Mouse (Mus musculus): ENCODE data around the gene Hoxa5. TPM values are rescaled to one million over a fixed set of nuclear protein-coding genes. Genes with fewer than 3 reads are reported as not detected.

The Hoxa5 gene
- polyA plus RNA-seq, 1 experiment from 2014 or later: not detected

DNA sequence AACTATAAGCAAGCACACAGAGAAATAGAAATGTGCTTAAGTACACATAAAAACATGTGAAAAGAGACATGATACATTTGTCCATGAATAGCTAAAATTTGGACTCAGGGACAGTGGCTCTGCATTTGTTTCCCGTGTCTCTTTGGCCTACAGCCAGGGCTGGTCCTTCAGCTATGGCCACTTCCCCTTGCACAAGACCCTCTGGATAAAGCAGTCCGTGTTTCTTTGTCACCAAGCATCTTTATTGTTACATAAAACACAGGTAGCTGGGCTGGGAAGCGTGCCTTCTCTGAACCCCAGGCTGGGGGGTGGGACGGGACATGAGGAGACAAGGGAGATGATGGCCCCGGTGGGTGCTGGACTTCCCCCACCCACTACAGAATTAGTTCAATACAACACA lies 9.9 kb upstream of the Hoxa5 start:
- no peak for ATAC-seq
- Histone ChIP-seq H3K9me3 (replicated peaks) (no peaks in the 10 kb centered on the region), H3K9ac (no peak overlapping the region), H3K4me2 (no peak overlapping the region), H3K4me1 (peaks cover 12% of the 10 kb centered on the region), H3K27me3 (peaks cover 100% of the 10 kb centered on the region), H3K4me3 (no peak overlapping the region), H3K27ac (no peak overlapping the region), H3K36me3 (ENCODE audit: poor library complexity, severe bottlenecking) (no peaks in the 10 kb centered on the region)
- 7% methylated on average over 5 of the region's 5 CpGs for WGBS

DNA sequence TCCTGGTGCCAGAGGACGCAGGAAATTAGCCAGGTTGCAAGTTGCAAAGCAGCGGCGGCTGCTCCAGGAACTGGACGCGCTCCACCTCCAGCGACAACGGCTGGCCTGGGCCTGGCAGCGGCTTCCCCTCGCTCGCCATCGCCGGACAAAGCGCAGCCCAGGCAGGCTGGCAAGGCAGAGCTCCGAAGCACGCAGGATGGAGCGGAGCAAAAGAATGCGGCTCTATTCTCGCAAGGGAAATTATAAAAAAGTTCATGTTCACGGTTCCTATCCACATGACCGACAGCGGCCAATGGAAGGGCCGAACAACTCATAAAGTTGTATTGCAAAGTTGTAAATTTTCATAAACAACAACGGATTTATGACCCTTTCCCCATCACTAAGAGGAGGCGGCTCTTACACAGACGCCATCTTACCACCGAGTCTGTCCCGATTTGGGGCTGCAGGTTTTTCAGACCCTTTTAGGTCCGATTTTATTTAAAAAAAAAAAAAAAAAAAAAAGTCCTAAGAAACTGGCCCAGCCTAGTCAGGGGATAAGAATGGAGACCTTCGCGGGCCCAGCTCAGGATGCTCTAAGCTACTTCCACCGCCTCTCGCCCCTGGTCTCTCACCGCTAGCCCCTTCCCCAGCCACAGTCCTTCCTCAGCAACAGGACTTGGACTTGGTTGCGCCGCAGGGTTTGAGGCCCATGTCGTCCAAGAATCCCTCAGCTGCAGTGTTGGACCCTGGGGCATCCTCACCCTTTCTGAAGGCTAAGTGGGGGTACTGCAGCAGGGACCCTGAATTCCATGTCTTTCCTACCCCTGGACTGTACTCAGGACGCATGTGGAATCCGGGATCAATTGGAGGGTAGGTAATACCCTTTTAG lies 9.0 kb upstream of the Hoxa5 start, which contains the start of the genes Hoxa3 and Gm28308:
Hoxa3 (minus strand) TSS at position 218 of the 868 bp plus-strand sequence.
Gm28308 (minus strand) TSS at position 221 of the 868 bp plus-strand sequence.
- Histone ChIP-seq H3K9ac (no peak within 1 kb of the TSS), H3K27ac (no peak within 1 kb of the TSS), H3K36me3 (ENCODE audit: poor library complexity, severe bottlenecking) (no peaks in the 10 kb centered on the region), H3K4me1 (peaks cover 17% of the 10 kb centered on the region), H3K4me2 (no peak within 1 kb of the TSS), H3K27me3 (peaks cover 100% of the 10 kb centered on the region), H3K9me3 (replicated peaks) (no peaks in the 10 kb centered on the region), H3K4me3 (no peak within 1 kb of the TSS)
- no peak for ATAC-seq
- 2% methylated on average over 38 of the region's 38 CpGs for WGBS

DNA sequence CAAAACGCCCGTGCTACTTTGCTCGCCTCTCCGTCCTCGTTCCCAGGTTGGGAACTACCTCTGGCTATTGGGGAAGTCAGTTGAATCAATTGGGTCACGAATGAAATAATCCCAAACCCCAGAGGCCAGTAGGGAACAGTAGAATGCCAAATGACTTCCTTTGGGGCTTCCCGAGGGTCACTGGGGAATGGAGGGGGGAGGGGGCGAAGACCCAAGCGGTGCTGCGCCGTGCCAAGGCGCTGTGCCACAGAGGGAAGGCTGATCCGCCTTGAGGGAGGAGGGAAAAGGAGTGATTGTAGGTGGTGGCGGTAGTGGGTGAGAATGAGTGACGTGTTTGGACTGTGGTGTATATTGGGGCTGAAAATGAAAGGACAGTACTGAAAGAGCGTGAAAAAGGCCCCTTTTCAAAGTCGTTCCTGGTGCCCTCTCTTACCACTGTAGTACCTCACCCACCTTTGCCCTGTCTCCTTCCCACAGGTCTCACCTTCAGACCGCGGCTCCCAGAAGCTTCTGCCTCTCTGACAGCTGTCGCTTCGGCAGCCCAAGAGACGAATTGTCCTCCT lies 8.2 kb upstream of the Hoxa5 start:
- no peaks in the 10 kb centered on the region for H3K36me3 ChIP-seq (ENCODE audit: poor library complexity, severe bottlenecking)
- no peak overlapping the region for H3K4me2 ChIP-seq
- no peak overlapping the region for H3K9ac ChIP-seq
- H3K9me3 ChIP-seq (replicated peaks): no peaks in the 10 kb centered on the region
- no peak overlapping the region for H3K4me3 ChIP-seq
- H3K4me1 ChIP-seq: peaks cover 17% of the 10 kb centered on the region
- no peak for ATAC-seq
- H3K27ac ChIP-seq: no peak overlapping the region
- H3K27me3 ChIP-seq: peaks cover 100% of the 10 kb centered on the region
- under 1% methylated on average over 22 of the region's 22 CpGs for WGBS

DNA sequence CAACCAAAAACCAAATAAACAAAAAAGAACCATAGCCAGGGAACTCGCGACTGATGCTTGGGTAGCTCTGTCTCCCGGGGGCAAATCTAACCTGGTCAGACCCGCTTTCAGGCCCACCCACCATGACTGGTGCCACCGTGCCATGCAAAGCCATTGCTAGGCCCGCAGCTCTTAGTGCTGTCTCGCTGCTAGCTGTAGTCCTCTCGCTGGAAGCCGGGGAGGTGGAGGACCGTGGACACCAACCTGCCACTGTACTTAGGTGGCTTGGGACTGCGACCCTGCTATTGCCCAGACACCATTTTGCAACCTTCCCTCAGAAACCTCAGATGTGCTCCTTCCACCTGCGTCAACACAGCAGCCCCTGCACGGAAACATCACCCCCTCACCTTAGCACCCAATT lies 7.6 kb upstream of the Hoxa5 start:
- Histone ChIP-seq H3K9ac (no peak overlapping the region), H3K27me3 (peaks cover 100% of the 10 kb centered on the region), H3K4me1 (peaks cover 10% of the 10 kb centered on the region), H3K4me2 (no peak overlapping the region), H3K9me3 (replicated peaks) (no peaks in the 10 kb centered on the region), H3K27ac (no peak overlapping the region), H3K4me3 (no peak overlapping the region), H3K36me3 (ENCODE audit: poor library complexity, severe bottlenecking) (no peaks in the 10 kb centered on the region)
- ATAC-seq: no peak
- WGBS: 4% methylated on average over 13 of the region's 13 CpGs

DNA sequence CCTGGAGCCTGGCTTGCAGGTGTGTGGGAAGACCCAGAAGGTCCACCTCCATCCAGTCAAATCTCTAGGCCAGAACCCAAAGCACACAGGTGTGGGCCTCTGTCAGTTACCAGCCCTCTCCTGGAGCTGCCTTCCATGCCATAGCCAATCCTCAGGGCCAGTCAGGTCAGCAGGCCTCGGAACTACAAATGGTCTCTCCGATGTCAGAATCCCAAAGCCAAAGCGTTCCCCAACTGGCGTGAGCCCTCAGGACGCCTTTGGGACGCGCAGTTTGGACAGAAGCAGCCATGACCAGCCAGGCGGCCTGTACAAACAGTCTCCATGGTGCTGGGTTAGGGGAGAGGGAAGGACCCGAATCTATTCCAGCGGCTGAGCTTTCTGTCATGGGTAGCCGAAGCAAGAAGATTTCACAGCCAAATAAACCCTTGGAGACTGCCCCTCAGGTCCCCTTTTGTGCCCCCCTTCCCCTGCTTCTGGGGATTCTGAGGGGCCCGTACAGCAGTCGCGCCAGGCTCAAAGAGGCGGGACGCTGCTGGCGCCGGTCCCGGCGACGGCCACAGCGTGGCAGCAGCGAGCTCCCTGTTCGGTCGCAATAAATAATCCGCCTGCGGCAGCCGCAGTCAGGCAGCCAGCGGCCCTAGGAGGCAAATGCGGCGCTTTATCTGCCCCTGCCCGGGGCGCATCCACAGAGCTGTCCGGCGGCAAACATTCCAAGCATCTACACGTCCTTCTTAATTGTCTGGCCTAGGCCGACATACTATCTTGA lies 7.0 kb upstream of the Hoxa5 start:
- 1% methylated on average over 37 of the region's 37 CpGs for WGBS
- Histone ChIP-seq H3K36me3 (ENCODE audit: poor library complexity, severe bottlenecking) (no peaks in the 10 kb centered on the region), H3K4me1 (0 out of 2 replicates have a peak, but pooled peaks cover 8% of the 10 kb centered on the region), H3K9me3 (replicated peaks) (no peaks in the 10 kb centered on the region), H3K4me3 (no peak overlapping the region), H3K9ac (no peak overlapping the region), H3K4me2 (no peak overlapping the region), H3K27me3 (peaks cover 100% of the 10 kb centered on the region), H3K27ac (no peak overlapping the region)
- peak; percentile 48 for ATAC-seq

DNA sequence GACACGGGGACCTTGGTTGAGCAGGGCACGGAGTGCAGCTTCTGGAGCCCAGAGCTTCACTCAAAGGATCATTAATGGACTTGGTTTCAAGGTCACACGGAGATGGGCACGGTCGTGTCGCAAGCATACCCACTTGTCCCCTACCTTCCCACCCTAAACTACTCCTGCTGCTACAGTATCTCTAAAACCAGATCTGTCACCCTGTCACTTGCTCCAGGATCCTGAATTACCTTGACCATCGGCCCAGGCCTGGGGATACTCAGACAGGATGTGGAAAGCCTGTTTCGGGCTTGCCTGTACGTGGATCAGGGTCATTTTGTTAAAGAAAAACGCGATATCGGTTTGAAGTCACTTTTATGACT lies 5.3 kb upstream of the Hoxa5 start:
- Histone ChIP-seq H3K27ac (no peak overlapping the region), H3K4me1 (0 out of 2 replicates have a peak, but pooled peaks cover 8% of the 10 kb centered on the region), H3K4me3 (no peak overlapping the region), H3K9me3 (replicated peaks) (no peaks in the 10 kb centered on the region), H3K36me3 (ENCODE audit: poor library complexity, severe bottlenecking) (no peaks in the 10 kb centered on the region), H3K9ac (no peak overlapping the region), H3K27me3 (peaks cover 100% of the 10 kb centered on the region), H3K4me2 (no peak overlapping the region)
- 5% methylated on average over 12 of the region's 12 CpGs for WGBS
- no peak for ATAC-seq

DNA sequence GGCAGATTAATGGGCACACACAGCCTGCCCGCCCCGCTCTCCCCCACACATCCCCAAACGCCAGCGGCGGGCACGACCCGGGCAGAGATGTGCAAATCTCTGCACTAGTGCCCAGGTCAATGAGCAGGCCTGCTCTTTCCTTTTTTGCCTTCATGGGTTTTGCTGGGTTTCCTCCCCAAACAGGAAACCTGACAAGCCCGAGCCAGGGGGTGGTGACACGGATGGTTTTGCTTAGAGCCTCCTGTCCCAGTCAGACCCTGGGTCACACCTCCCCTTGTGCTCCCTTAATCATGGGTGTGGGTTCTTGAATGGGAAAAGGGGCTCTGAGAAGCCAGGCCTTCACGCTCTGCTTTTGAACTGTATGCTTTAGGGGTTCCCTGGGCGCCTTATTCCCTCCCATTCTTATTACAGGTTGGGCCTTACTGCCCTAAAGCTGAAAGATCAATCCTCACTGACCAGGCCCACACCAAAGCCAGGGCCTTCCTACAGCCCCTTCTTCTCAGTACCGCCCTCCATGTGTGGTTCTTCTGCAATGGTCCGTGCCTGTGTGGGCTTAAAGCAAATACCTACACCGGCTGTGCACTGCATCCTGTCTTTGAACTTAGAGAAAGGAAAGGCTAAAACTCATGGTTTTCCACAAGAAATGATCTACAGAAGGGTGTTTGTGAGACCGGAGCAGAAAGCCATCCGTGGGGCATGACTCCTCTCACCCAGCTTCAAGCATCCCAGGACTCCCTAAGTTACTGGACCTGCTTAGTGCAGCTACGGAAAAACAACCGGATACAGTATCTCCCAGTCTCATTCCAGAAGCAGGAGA lies 4.7 kb upstream of the Hoxa5 start:
- no peak for ATAC-seq
- H3K9ac ChIP-seq: no peak overlapping the region
- peaks cover 13% of the 10 kb centered on the region for H3K4me1 ChIP-seq
- no peak overlapping the region for H3K27ac ChIP-seq
- no peaks in the 10 kb centered on the region for H3K36me3 ChIP-seq (ENCODE audit: poor library complexity, severe bottlenecking)
- no peaks in the 10 kb centered on the region for H3K9me3 ChIP-seq (replicated peaks)
- H3K4me3 ChIP-seq: no peak overlapping the region
- H3K27me3 ChIP-seq: peaks cover 100% of the 10 kb centered on the region
- 3% methylated on average over 18 of the region's 18 CpGs for WGBS
- 0 out of 2 replicates have a peak overlapping the region, but pooled peaks have one; percentile 13 for H3K4me2 ChIP-seq

DNA sequence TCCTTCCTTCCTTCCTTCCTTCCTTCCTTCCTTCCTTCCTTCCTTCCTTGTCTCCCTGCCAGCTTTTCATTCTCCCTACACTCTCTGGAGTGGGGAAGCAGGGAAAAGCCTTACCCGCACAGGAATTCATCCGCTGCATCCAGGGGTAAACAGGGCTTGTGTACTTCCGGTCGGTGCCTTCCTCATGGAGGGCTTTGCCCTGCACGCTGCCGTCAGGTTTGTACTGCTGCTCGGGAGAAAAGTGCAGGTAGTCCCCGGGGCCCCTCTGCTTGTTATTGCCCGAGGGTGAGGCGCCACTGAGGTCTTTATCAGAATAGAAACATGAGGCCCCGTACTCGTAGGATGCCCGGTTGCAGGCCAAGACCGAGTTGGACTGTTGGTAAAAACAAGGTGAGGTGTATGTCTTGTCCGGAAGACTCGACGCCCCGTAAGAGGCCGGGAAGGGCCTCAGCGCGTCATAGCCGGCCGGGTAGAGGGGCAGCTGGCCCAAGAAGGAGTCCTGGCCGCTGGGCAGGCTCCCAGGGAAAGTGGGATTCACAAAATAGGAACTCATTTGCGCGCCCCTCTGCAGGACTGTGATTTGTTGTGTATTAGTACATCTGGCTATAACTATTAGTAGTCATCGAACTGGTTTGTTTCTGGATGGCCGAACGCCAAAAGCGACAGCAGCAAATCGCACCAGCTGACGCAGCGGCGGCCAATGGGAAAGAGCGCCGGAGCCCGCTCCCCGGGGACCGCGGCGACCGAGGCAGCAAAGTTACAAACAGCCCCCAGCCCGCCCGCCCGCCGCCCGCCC lies 3.9 kb upstream of the Hoxa5 start, which contains the start of gene Hoxa6:
Hoxa6 (minus strand) TSS at position 651 of the 796 bp plus-strand sequence.
- H3K4me1 ChIP-seq: peaks cover 20% of the 10 kb centered on the region

DNA sequence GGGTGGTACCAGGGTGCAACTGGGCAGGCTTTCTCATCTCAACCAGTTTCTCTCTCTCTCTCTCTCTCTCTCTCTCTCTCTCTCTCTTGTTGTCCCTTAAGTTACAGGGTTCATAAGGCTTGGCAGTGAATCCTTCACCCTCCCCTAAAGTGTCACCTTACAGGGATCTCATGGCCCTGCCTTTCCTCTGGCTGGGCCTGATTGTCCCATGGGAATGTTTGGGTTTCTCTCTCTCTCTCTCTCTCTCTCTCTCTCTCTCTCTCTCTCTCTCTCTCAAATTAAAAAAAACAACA lies 3.2 kb upstream of the Hoxa5 start:
- H3K4me1 ChIP-seq: peaks cover 18% of the 10 kb centered on the region
- no peak overlapping the region for H3K4me3 ChIP-seq
- no peaks in the 10 kb centered on the region for H3K36me3 ChIP-seq (ENCODE audit: poor library complexity, severe bottlenecking)
- H3K4me2 ChIP-seq: no peak overlapping the region
- no peak for ATAC-seq
- peaks cover 100% of the 10 kb centered on the region for H3K27me3 ChIP-seq
- no peak overlapping the region for H3K9ac ChIP-seq
- H3K27ac ChIP-seq: no peak overlapping the region
- no peaks in the 10 kb centered on the region for H3K9me3 ChIP-seq (replicated peaks)

More for the DNA sequence above, 3.9 kb upstream of the Hoxa5 start, which contains the start of gene Hoxa6:
- Histone ChIP-seq H3K36me3 (ENCODE audit: poor library complexity, severe bottlenecking) (no peaks in the 10 kb centered on the region), H3K27me3 (peaks cover 100% of the 10 kb centered on the region), H3K9me3 (replicated peaks) (no peaks in the 10 kb centered on the region), H3K4me2 (0 out of 2 replicates have a peak within 1 kb of the TSS, but pooled peaks have one; percentile 13), H3K4me3 (no peak within 1 kb of the TSS), H3K9ac (no peak within 1 kb of the TSS), H3K27ac (no peak within 1 kb of the TSS)
- ATAC-seq: no peak
- 1% methylated on average over 47 of the region's 47 CpGs for WGBS

DNA sequence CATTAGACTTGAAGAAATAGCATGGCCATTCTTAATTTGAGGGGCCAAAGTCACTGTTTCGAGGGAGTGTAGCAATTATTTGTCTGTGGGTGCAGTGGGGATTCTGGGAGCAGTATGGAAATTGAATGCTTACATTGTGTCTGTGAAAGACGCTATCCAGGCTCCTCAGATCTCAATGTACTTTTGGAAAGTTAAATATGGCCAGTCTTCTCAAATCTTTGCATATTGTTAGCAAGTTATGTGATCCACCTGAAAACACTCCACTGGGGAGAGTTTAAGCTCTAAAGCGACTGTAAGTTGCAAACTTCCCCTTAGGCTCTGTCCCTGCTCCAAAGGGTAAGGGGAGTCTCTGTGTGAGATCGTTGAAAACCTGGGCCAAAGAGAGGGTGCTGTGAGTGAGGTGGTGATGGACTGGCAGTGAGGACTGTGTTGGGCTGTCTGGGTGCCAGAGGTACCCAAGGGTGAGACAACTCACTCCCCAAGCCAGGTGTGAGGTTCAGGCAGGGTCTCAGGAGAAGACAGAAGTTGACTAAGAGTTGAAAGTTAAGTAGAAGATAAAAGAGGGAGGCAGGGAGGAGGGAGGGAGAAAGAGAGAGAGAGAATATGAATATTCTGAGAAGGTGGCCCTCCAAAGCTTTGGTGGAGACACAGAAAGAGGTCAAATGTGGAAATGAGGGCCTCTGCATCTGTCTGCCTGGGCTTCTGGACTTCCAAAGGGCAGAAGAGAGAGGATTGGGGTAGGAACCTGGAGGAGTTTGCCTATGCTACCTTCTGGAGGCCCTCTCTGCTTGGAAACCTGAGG lies 2.7 kb upstream of the Hoxa5 start:
- Histone ChIP-seq H3K27ac (no peak overlapping the region), H3K4me3 (no peak overlapping the region), H3K9me3 (replicated peaks) (no peaks in the 10 kb centered on the region), H3K36me3 (ENCODE audit: poor library complexity, severe bottlenecking) (no peaks in the 10 kb centered on the region), H3K4me2 (no peak overlapping the region), H3K27me3 (peaks cover 100% of the 10 kb centered on the region), H3K9ac (no peak overlapping the region), H3K4me1 (peaks cover 18% of the 10 kb centered on the region)
- under 1% methylated on average over 4 of the region's 4 CpGs for WGBS
- ATAC-seq: no peak
